Mouse (Mus musculus): ENCODE results near the gene Gm4175. TPM values are rescaled to one million over a fixed set of nuclear protein-coding genes. Genes with fewer than 3 reads are reported as not detected.
"Not testable (repeated sequence)": the region's sequence is repeated elsewhere in the genome, so short reads cannot be mapped to it uniquely, and the experiment has no call there.

Gene Gm4175
- not detected in 2 replicates for polyA plus RNA-seq (2016; fragmentation: Nextera tagmentation; extraction: Ambion mirVana)

GRCm38 (mm10) chr7:21761375-21761774 lies at the start of gene Gm4175:
TSS of gene Gm4175 (minus strand) at chr7:21761475.
- not testable (repeated sequence) for DNase-seq (ENCODE audit: low spot score); H3K36me3 ChIP-seq; H3K9me3 ChIP-seq (replicated peaks); H3K4me1 ChIP-seq; H3K27me3 ChIP-seq (ENCODE audit: low read depth, poor library complexity, severe bottlenecking); H3K27ac ChIP-seq (replicated peaks); H3K4me3 ChIP-seq
- no CpG with 5 or more reads among the region's 5 CpGs for WGBS

GRCm38 (mm10) chr7:21796628-21797027 lies 35.4 kb upstream of the Gm4175 start, which contains the start of gene Gm4177:
TSS of gene Gm4177 (minus strand) at chr7:21796728.
- not testable (repeated sequence) for H3K36me3 ChIP-seq; H3K27ac ChIP-seq (replicated peaks); H3K27me3 ChIP-seq (ENCODE audit: low read depth, poor library complexity, severe bottlenecking); DNase-seq (ENCODE audit: low spot score); H3K4me1 ChIP-seq; H3K4me3 ChIP-seq; H3K9me3 ChIP-seq (replicated peaks)
- no CpG with 5 or more reads among the region's 3 CpGs for WGBS

Other genes with a start within 250 kb of the Gm4175 start
- gene Vmn1r130, start 249.7 kb downstream of the Gm4175 start, polyA plus RNA-seq (2016; fragmentation: Nextera tagmentation; extraction: Ambion mirVana): not detected in 2 replicates
- not detected in 2 replicates for gene Vmn1r131, start 215.4 kb downstream of the Gm4175 start, polyA plus RNA-seq (2016; fragmentation: Nextera tagmentation; extraction: Ambion mirVana)
- gene Vmn1r132, start 147.4 kb downstream of the Gm4175 start, polyA plus RNA-seq (2016; fragmentation: Nextera tagmentation; extraction: Ambion mirVana): not detected in 2 replicates
- not detected in 2 replicates for gene Gm4177, start 35.3 kb upstream of the Gm4175 start, polyA plus RNA-seq (2016; fragmentation: Nextera tagmentation; extraction: Ambion mirVana)
- not detected in 2 replicates for gene Vmn1r135, start 70.9 kb upstream of the Gm4175 start, polyA plus RNA-seq (2016; fragmentation: Nextera tagmentation; extraction: Ambion mirVana)
- gene Gm5725, start 82.8 kb upstream of the Gm4175 start, polyA plus RNA-seq (2016; fragmentation: Nextera tagmentation; extraction: Ambion mirVana): not detected in 2 replicates
- gene Gm5891, start 159.8 kb upstream of the Gm4175 start, polyA plus RNA-seq (2016; fragmentation: Nextera tagmentation; extraction: Ambion mirVana): not detected in 2 replicates
- not detected in 2 replicates for gene Vmn1r137, start 233.1 kb upstream of the Gm4175 start, polyA plus RNA-seq (2016; fragmentation: Nextera tagmentation; extraction: Ambion mirVana)